Mouse (Mus musculus) frontal cortex, postnatal 36 days (tissue): ENCODE results near the gene Gm20806.
"Not testable (repeated sequence)": the region's sequence is repeated elsewhere in the genome, so short reads cannot be mapped to it uniquely, and the experiment has no call there.

Source experiments
- DNase-seq, 2 experiments: peaks; one replicate each; pipeline ENCODE4 v3.0.0; 2022; ENCODE audit warnings: low spot score in 2 of 2

The Gm20806 gene

GRCm38 (mm10) chrY:78837956-78838355 lies at the start of gene Gm20806:
Gene Gm20806, minus strand, starts transcription at chrY:78838056.
- DNase-seq: not testable (repeated sequence)
